Mouse (Mus musculus) erythroblast, embryonic 14.5 days (primary cell): ENCODE measurements around the gene Epb41l4b. TPM values are rescaled to one million over a fixed set of nuclear protein-coding genes. Genes with fewer than 3 reads are reported as not detected.

Experiments used
- H3K27me3 ChIP-seq: 2 replicates; pipeline ENCODE4 v1.6.1; 2012; ENCODE audit warnings: inconsistent platforms; ENCODE audit not compliant: control insufficient read depth
- H3K36me3 ChIP-seq: 2 replicates; pipeline ENCODE4 v1.6.1; 2012; ENCODE audit warnings: mild to moderate bottlenecking, inconsistent platforms; ENCODE audit not compliant: control insufficient read depth
- H3K4me1 ChIP-seq: 2 replicates; pipeline ENCODE4 v1.6.1; 2012; ENCODE audit warnings: inconsistent platforms; ENCODE audit not compliant: control insufficient read depth
- H3K4me3 ChIP-seq: replicated peaks from 2 replicates; pipeline ENCODE3; 2012; ENCODE audit warnings: moderate library complexity, mild to moderate bottlenecking, inconsistent platforms
- H3K9me3 ChIP-seq: 2 replicates; pipeline ENCODE4 v1.6.1; 2012; ENCODE audit warnings: low read length, inconsistent platforms, mixed read lengths; ENCODE audit not compliant: control insufficient read depth
- GATA1 ChIP-seq: IDR thresholded peaks from 2 replicates; pipeline ENCODE4 v1.6.1; 2012; ENCODE audit warnings: low read length, inconsistent platforms, mixed read lengths
- TAL1 ChIP-seq: IDR thresholded peaks from 3 replicates; pipeline ENCODE4 v1.6.1; 2012; ENCODE audit warnings: low read length, inconsistent platforms, mixed read lengths
- polyA plus RNA-seq: library from polyadenylated mRNA; stranded (reverse); fragments of >175 nt; gene quantifications from 2 replicates; pipeline ENCODE4 v1.2.3, GENCODE M21; 2012

Gene Epb41l4b
- polyA plus RNA-seq, 1 experiment: 0.02 TPM

GRCm38 (mm10) chr4:57172861-57173260, 29.6 kb upstream of the Epb41l4b start:
- peaks cover 11% of the 10 kb centered on the region for H3K4me1 ChIP-seq
- H3K36me3 ChIP-seq: no peaks in the 10 kb centered on the region
- no peaks in the 10 kb centered on the region for H3K9me3 ChIP-seq
- peaks cover 4% of the 10 kb centered on the region; the same call in 1 of the 2 replicates for H3K27me3 ChIP-seq
- H3K4me3 ChIP-seq: no peak overlapping the region
- no peak for TF ChIP-seq GATA1
- no peak for TF ChIP-seq TAL1

GRCm38 (mm10) chr4:57171817-57172216, 28.6 kb upstream of the Epb41l4b start:
- H3K36me3 ChIP-seq: no peaks in the 10 kb centered on the region
- no peak overlapping the region for H3K4me3 ChIP-seq
- H3K27me3 ChIP-seq: peaks cover 4% of the 10 kb centered on the region; the same call in 1 of the 2 replicates
- peaks cover 21% of the 10 kb centered on the region for H3K4me1 ChIP-seq
- no peak for TF ChIP-seq TAL1
- TF ChIP-seq GATA1: no peak
- H3K9me3 ChIP-seq: no peaks in the 10 kb centered on the region

- peaks cover 36% of the 10 kb centered on the region for H3K4me1 ChIP-seq
- no peak for TF ChIP-seq TAL1
- TF ChIP-seq GATA1: no peak
- no peaks in the 10 kb centered on the region for H3K9me3 ChIP-seq
- H3K27me3 ChIP-seq: peaks cover 2% of the 10 kb centered on the region; the same call in 1 of the 2 replicates
- H3K4me3 ChIP-seq: no peak overlapping the region
- H3K36me3 ChIP-seq: no peaks in the 10 kb centered on the region
Observed at GRCm38 (mm10) chr4:57168680-57169079, 25.4 kb upstream of the Epb41l4b start.

- Histone ChIP-seq H3K4me3 (no peak overlapping the region), H3K9me3 (no peaks in the 10 kb centered on the region), H3K36me3 (no peaks in the 10 kb centered on the region), H3K4me1 (peaks cover 36% of the 10 kb centered on the region), H3K27me3 (peaks cover 6% of the 10 kb centered on the region; the same call in 1 of the 2 replicates)
- no peak for TF ChIP-seq GATA1
- TF ChIP-seq TAL1: no peak
Observed at GRCm38 (mm10) chr4:57168277-57168676, 25.0 kb upstream of the Epb41l4b start.

GRCm38 (mm10) chr4:57166922-57167870, 24.0 kb upstream of the Epb41l4b start:
- H3K4me3 ChIP-seq: no peak overlapping the region
- TF ChIP-seq TAL1 (no peak), GATA1 (no peak)
- no peaks in the 10 kb centered on the region for H3K9me3 ChIP-seq
- peaks cover 6% of the 10 kb centered on the region; the same call in 1 of the 2 replicates for H3K27me3 ChIP-seq
- H3K36me3 ChIP-seq: no peaks in the 10 kb centered on the region
- H3K4me1 ChIP-seq: peaks cover 36% of the 10 kb centered on the region

GRCm38 (mm10) chr4:57165654-57166053, 22.4 kb upstream of the Epb41l4b start:
- TF ChIP-seq GATA1 (no peak), TAL1 (no peak)
- no peaks in the 10 kb centered on the region for H3K9me3 ChIP-seq
- H3K36me3 ChIP-seq: no peaks in the 10 kb centered on the region
- no peak overlapping the region for H3K4me3 ChIP-seq
- H3K27me3 ChIP-seq: peaks cover 9% of the 10 kb centered on the region
- peaks cover 36% of the 10 kb centered on the region for H3K4me1 ChIP-seq

- no peaks in the 10 kb centered on the region for H3K9me3 ChIP-seq
- H3K27me3 ChIP-seq: peaks cover 9% of the 10 kb centered on the region
- peaks cover 36% of the 10 kb centered on the region for H3K4me1 ChIP-seq
- TF ChIP-seq GATA1: no peak
- TF ChIP-seq TAL1: no peak
- H3K4me3 ChIP-seq: no peak overlapping the region
- H3K36me3 ChIP-seq: no peaks in the 10 kb centered on the region
Observed at GRCm38 (mm10) chr4:57164578-57165210, 21.5 kb upstream of the Epb41l4b start.

GRCm38 (mm10) chr4:57162789-57163722, 19.8 kb upstream of the Epb41l4b start:
- Histone ChIP-seq H3K9me3 (no peaks in the 10 kb centered on the region), H3K36me3 (no peaks in the 10 kb centered on the region), H3K4me3 (no peak overlapping the region), H3K4me1 (peaks cover 27% of the 10 kb centered on the region), H3K27me3 (peaks cover 9% of the 10 kb centered on the region)
- TF ChIP-seq GATA1: no peak
- TF ChIP-seq TAL1: no peak
